In genomic region chr10:121796027-121796802, GRCm38 (mm10) we compare ENCODE assay signal across 10 mouse cellular contexts. TPM values are rescaled to one million over a fixed set of nuclear protein-coding genes. Genes with fewer than 3 reads are reported as not detected.
DNase-seq lines count a peak whose midpoint lies in the region; ATAC-seq and TF ChIP-seq lines count a peak whose summit lies in the region.
"Had no signal": no experiment of that assay in that cellular context is flagged by ENCODE, and none has a peak within 500 bp of the region (broad histone marks: within the 10 kb centered on the region; RNA-seq: fewer than 3 reads in every experiment).

No protein-coding gene starts in this region.

- TF ChIP-seq POLR2A in liver, adult 2 months (IDR thresholded peaks at IDR 0.05; ENCODE audit: extremely low read depth, insufficient read depth, low read length): no peak

- H3K79me2 ChIP-seq in liver, adult 2 months (ENCODE audit: control insufficient read depth, insufficient read depth, low read length): no peaks in the 10 kb centered on the region

- H3K9ac ChIP-seq in liver, adult 2 months (ENCODE audit: low read depth, low read length): no peak overlapping the region

- ATAC-seq in activated CD4-positive, CD25-positive, alpha-beta regulatory T cell, adult 4 months: peak; percentile 71

- 56% methylated on average over 8 of the region's 8 CpGs for WGBS in liver, adult 2 months

- intact Hi-C loops in heart, postnatal 25 days (cut with DNase I): no loop called here
- intact Hi-C loops in left cerebral cortex, postnatal 4 days (cut with DNase I): no loop called here

- no peaks in the 10 kb centered on the region for H3K36me3 ChIP-seq in liver, adult 2 months (ENCODE audit: control insufficient read depth, insufficient read depth, low read length)
- H3K36me3 ChIP-seq: G1E had no signal

- H3K27ac ChIP-seq in liver, adult 2 months (replicated peaks; ENCODE audit: insufficient read depth, low read depth, low read length): no peak overlapping the region

- no peaks in the 10 kb centered on the region for H3K27me3 ChIP-seq in liver, adult 2 months (ENCODE audit: control insufficient read depth, insufficient read depth, low read length)

- H3K4me1 ChIP-seq in liver, adult 2 months (ENCODE audit: control insufficient read depth, insufficient read depth, low read length): no peaks in the 10 kb centered on the region

- TF ChIP-seq CTCF in liver, adult 2 months (IDR thresholded peaks at IDR 0.05; ENCODE audit: low read depth, low read length): no peak

- H3K4me3 ChIP-seq in liver, adult 2 months (ENCODE audit: insufficient read depth, low read depth, low read length): no peak overlapping the region
- H3K4me3 ChIP-seq: erythroblast, embryonic 14.5 days had no signal

- peak; percentile 11 to 12 for DNase-seq in heart, adult 9 months (ENCODE audit: low spot score in 2 of 2)
- no peak for DNase-seq in heart, postnatal 25 days (ENCODE audit: low spot score)
- peak; percentile 14 for DNase-seq in liver, adult 2 months (ENCODE audit: extremely low read depth, low read depth, low spot score)
- peak; percentile 13 to 44 for DNase-seq in natural killer cell, adult 2 months (ENCODE audit: low spot score in 2 of 2)
- no peak for DNase-seq in gastrocnemius, postnatal 4 days (ENCODE audit: low spot score in 2 of 2)
- DNase-seq in frontal cortex, postnatal 14 days (ENCODE audit: low spot score in 2 of 2): no peak
- DNase-seq in left cerebral cortex, postnatal 4 days: no peak

RNA-seq across cellular contexts. Expression of gene BC048403, which starts 56.5 kb away (rescaled TPM):
- 1 to 10 TPM; 1.4 to 1.5 TPM for total RNA-seq in heart, postnatal 25 days (2021)
- 1 to 10 TPM; 3.2 to 4.3 TPM for polyA plus RNA-seq in activated CD4-positive, CD25-positive, alpha-beta regulatory T cell, adult 4 months (2017; shearing (Covaris generic))
- total RNA-seq in liver, adult 2 months (2014; rRNA removed): 0.92 and 1.9 TPM in 2 replicates
- polyA plus RNA-seq in liver, adult 2 months (2012; rRNA removed): 3.9 and 5.9 TPM in 2 replicates
- 1 to 10 TPM; 3.0 to 3.5 TPM for total RNA-seq in gastrocnemius, postnatal 4 days (2021)
- total RNA-seq in left cerebral cortex, postnatal 4 days (2021): 1 to 10 TPM; 6.3 to 6.5 TPM

Comparison
In these comparisons a context has a peak if more than half of its experiments do, and no peak if none do; other contexts are left out.
1. DNase-seq: peak in heart, adult 9 months (2 of 2), liver, adult 2 months (single experiment) and natural killer cell, adult 2 months (2 of 2); none in heart, postnatal 25 days (single experiment), gastrocnemius, postnatal 4 days (0 of 2), frontal cortex, postnatal 14 days (0 of 2) and left cerebral cortex, postnatal 4 days (single experiment).